Comparison of ENCODE assay signal across 8 mouse cellular contexts in genomic region chr2:75703375-75704181, GRCm38 (mm10). TPM values are rescaled to one million over a fixed set of nuclear protein-coding genes. Genes with fewer than 3 reads are reported as not detected.
DNase-seq lines count a peak whose midpoint lies in the region; ATAC-seq lines count a peak whose summit lies in the region.

No protein-coding gene starts in this region.

- no peaks in the 10 kb centered on the region for H3K9me3 ChIP-seq in hindbrain, embryonic 11.5 days (ENCODE audit: control insufficient read depth, low read length)

- DNase-seq in MN1 (ENCODE audit: low spot score) = peak; percentile 94
- DNase-seq in cerebellum, adult 9-11 months = peak; percentile 60
- DNase-seq in frontal cortex, adult 2 months (ENCODE audit: extremely low spot score in 1 of 2, low spot score in 1 of 2) = peak; percentile 30 to 66
- peak; percentile 96 for DNase-seq in hindbrain, embryonic 11.5 days (ENCODE audit: low spot score)
- peak; percentile 71 to 79 for DNase-seq in layer of hippocampus, postnatal 14 days (ENCODE audit: low spot score in 2 of 2)
- DNase-seq in lung, postnatal 14 days = peak; percentile 93
- peak; percentile 69 for DNase-seq in retina, adult 2 months (ENCODE audit: low read depth, low spot score)
- peak; percentile 78 to 81 for DNase-seq in thymus, postnatal 36 days

- H3K4me2 ChIP-seq in hindbrain, embryonic 11.5 days (replicated peaks; ENCODE audit: low read depth, low read length) = peak overlapping the region; percentile 79

- peak overlapping the region; percentile 48 for H3K4me3 ChIP-seq in hindbrain, embryonic 11.5 days (ENCODE audit: low read depth, low read length)

- no peaks in the 10 kb centered on the region for H3K27me3 ChIP-seq in hindbrain, embryonic 11.5 days (ENCODE audit: control insufficient read depth, insufficient read depth, low read length)

- no peaks in the 10 kb centered on the region for H3K36me3 ChIP-seq in hindbrain, embryonic 11.5 days (ENCODE audit: control insufficient read depth, insufficient read depth, low read length)

- peak overlapping the region; percentile 56 for H3K9ac ChIP-seq in hindbrain, embryonic 11.5 days (ENCODE audit: low read depth, low read length)

- ATAC-seq in hindbrain, embryonic 11.5 days (ENCODE audit: low FRiP score) = peak; percentile 82

- under 1% methylated on average over 59 of the region's 62 CpGs for WGBS in hindbrain, embryonic 11.5 days

- H3K4me1 ChIP-seq in hindbrain, embryonic 11.5 days (replicated peaks; ENCODE audit: control insufficient read depth, insufficient read depth, low read length) = peaks cover 5% of the 10 kb centered on the region

- peak overlapping the region; percentile 89 for H3K27ac ChIP-seq in hindbrain, embryonic 11.5 days (ENCODE audit: low read depth, low read length)

RNA-seq across cellular contexts. Expression of gene Nfe2l2, which starts 0.9 kb away (rescaled TPM):
- polyA plus RNA-seq in frontal cortex, adult 2 months (2012; rRNA removed) = 20.4 and 21.1 TPM in 2 replicates
- 28.4 and 28.5 TPM in 2 replicates for polyA plus RNA-seq in hindbrain, embryonic 11.5 days (2014; fragmentation: Nextera tagmentation; extraction: Ambion mirVana)
- 10 to 100 TPM; 12.0 to 14.0 TPM for total RNA-seq in layer of hippocampus, postnatal 14 days (2021)

RNA-seq across cellular contexts. Expression of gene Hnrnpa3, which starts 44.5 kb away (rescaled TPM):
- polyA plus RNA-seq in frontal cortex, adult 2 months (2012; rRNA removed) = 297 and 316 TPM in 2 replicates
- polyA plus RNA-seq in hindbrain, embryonic 11.5 days (2014; fragmentation: Nextera tagmentation; extraction: Ambion mirVana) = 304 and 320 TPM in 2 replicates
- total RNA-seq in layer of hippocampus, postnatal 14 days (2021) = 100 to 1,000 TPM; 316 to 327 TPM

Comparison
In these comparisons a context has a peak if more than half of its experiments do, and no peak if none do; other contexts are left out.
1. Peak in every context shown above with its lines: DNase-seq, ATAC-seq, H3K4me3 ChIP-seq and H3K27ac ChIP-seq.